Mouse (Mus musculus) liver, embryonic 12.5 days (tissue): ENCODE results near the gene Boc. TPM values are rescaled to one million over a fixed set of nuclear protein-coding genes. Genes with fewer than 3 reads are reported as not detected.

ENCODE experiments used
- ATAC-seq: fragments of 200-750 bp; cut with Nextera tagmentation; 2 replicates; pipeline ENCODE4 v1.8.0; 2017; ENCODE audit warnings: moderate number of reproducible peaks, mild to moderate bottlenecking, moderate library complexity
- H3K27ac ChIP-seq: fragments of 300-500 bp; sonication (generic); 2 replicates; pipeline ENCODE4 v1.5.1; 2016; ENCODE audit warnings: mild to moderate bottlenecking
- H3K27me3 ChIP-seq: fragments of 300-500 bp; sonication (generic); replicated peaks from 2 replicates; pipeline ENCODE4 v1.6.1; 2016; ENCODE audit warnings: mild to moderate bottlenecking, moderate library complexity
- H3K36me3 ChIP-seq: fragments of 300-500 bp; sonication (generic); 2 replicates; pipeline ENCODE4 v1.6.1; 2016; ENCODE audit warnings: mild to moderate bottlenecking, moderate library complexity
- H3K4me1 ChIP-seq: fragments of 300-500 bp; sonication (generic); 2 replicates; pipeline ENCODE4 v1.6.1; 2016
- H3K4me2 ChIP-seq: fragments of 300-500 bp; sonication (generic); 2 replicates; pipeline ENCODE4 v1.6.1; 2016; ENCODE audit warnings: mild to moderate bottlenecking, moderate library complexity
- H3K4me3 ChIP-seq: fragments of 300-500 bp; sonication (generic); 2 replicates; pipeline ENCODE4 v1.5.1; 2016; ENCODE audit warnings: mild to moderate bottlenecking, moderate library complexity
- H3K9ac ChIP-seq: fragments of 300-500 bp; sonication (generic); 2 replicates; pipeline ENCODE4 v1.6.1; 2016; ENCODE audit warnings: mild to moderate bottlenecking, moderate library complexity
- H3K9me3 ChIP-seq: fragments of 300-500 bp; sonication (generic); replicated peaks from 2 replicates; pipeline ENCODE4 v1.6.1; 2016; ENCODE audit warnings: mild to moderate bottlenecking, moderate library complexity
- WGBS: fragments of 180-500 bp; shearing (Covaris S2); methylation state at CpG from one replicate; pipeline ENCODE4 v1.1.7; 2016; ENCODE audit not compliant: insufficient replicate concordance; 5-methylcytosine and 5-hydroxymethylcytosine counted together
- polyA plus RNA-seq: library from polyadenylated mRNA; unstranded; fragments of >200 nt; fragmentation: Nextera tagmentation; extraction: Ambion mirVana; gene quantifications from 2 replicates; pipeline ENCODE4 v1.2.1, GENCODE M21; 2016

The Boc gene
- polyA plus RNA-seq, 1 experiment from 2014 or later, result 1.1 TPM

DNA sequence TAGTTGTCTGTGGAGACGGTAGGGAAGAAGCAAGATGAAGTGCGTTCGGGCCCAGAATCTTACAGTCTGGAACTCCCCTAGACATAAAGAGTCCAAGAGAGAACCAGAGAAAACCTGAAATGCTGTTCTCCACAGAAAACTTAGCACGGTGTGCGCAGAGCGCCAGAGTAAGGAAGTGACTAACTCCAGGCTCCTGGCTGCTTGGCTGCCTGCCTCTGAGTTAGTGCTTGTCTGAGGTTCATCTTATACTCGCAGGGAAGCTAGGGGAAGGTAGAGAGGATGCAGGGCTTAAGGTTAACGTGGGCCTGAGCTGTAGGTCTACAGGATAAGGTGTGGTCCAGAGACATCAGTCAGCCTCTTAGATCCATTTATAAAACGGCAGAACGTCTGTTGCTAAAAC lies 56.9 kb downstream of the Boc start:
- no peak for ATAC-seq
- H3K4me1 ChIP-seq, result no peaks in the 10 kb centered on the region
- H3K4me3 ChIP-seq, result no peak overlapping the region
- WGBS, result 79% methylated on average over 10 of the region's 10 CpGs
- H3K27ac ChIP-seq, result no peak overlapping the region
- H3K4me2 ChIP-seq, result no peak overlapping the region
- H3K27me3 ChIP-seq, result no peaks in the 10 kb centered on the region
- H3K9me3 ChIP-seq, result no peaks in the 10 kb centered on the region
- H3K36me3 ChIP-seq, result 0 out of 2 replicates have a peak, but pooled peaks cover 4% of the 10 kb centered on the region
- no peak overlapping the region for H3K9ac ChIP-seq

- Histone ChIP-seq H3K27ac (no peak overlapping the region), H3K4me3 (no peak overlapping the region), H3K9ac (no peak overlapping the region), H3K36me3 (0 out of 2 replicates have a peak, but pooled peaks cover 4% of the 10 kb centered on the region), H3K4me2 (no peak overlapping the region), H3K27me3 (no peaks in the 10 kb centered on the region), H3K9me3 (no peaks in the 10 kb centered on the region), H3K4me1 (no peaks in the 10 kb centered on the region)
- no peak for ATAC-seq
- WGBS, result 81% methylated on average over 3 of the region's 3 CpGs
Observed at GRCm38 (mm10) chr16:44498447-44498846, 60.2 kb downstream of the Boc start.

GRCm38 (mm10) chr16:44496971-44497464 lies 61.7 kb downstream of the Boc start:
- Histone ChIP-seq H3K27ac (no peak overlapping the region), H3K9me3 (no peaks in the 10 kb centered on the region), H3K4me1 (no peaks in the 10 kb centered on the region), H3K4me3 (no peak overlapping the region), H3K9ac (no peak overlapping the region), H3K4me2 (no peak overlapping the region), H3K27me3 (no peaks in the 10 kb centered on the region), H3K36me3 (0 out of 2 replicates have a peak, but pooled peaks cover 4% of the 10 kb centered on the region)
- WGBS, result 52% methylated on average over 15 of the region's 15 CpGs
- ATAC-seq, result no peak

- H3K4me1 ChIP-seq, result no peaks in the 10 kb centered on the region
- H3K36me3 ChIP-seq, result 0 out of 2 replicates have a peak, but pooled peaks cover 4% of the 10 kb centered on the region
- no peaks in the 10 kb centered on the region for H3K27me3 ChIP-seq
- H3K27ac ChIP-seq, result no peak overlapping the region
- H3K4me2 ChIP-seq, result no peak overlapping the region
- no peak overlapping the region for H3K9ac ChIP-seq
- ATAC-seq, result no peak
- 47% methylated on average over 8 of the region's 8 CpGs for WGBS
- H3K4me3 ChIP-seq, result no peak overlapping the region
- H3K9me3 ChIP-seq, result no peaks in the 10 kb centered on the region
Observed at GRCm38 (mm10) chr16:44494441-44495108, 64.1 kb downstream of the Boc start.

DNA sequence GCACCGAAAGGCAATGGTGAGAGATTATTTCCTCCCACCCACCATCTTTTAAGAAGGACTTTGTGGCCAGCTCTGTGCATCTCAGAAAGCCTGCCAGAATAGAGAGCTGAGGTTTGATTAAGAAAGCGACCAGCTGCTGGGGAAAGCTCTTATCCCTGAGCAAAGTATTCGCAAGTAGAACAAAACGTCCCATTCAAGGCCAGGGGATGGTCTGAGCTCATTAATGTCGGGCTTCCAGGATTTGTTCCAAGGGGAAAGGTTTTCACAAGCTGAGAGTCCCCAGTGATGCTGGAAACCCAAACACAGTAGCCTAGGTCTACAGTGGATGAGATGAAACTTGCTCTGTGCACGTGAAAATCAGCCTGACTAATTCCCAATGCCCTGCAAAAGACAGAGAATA lies 64.8 kb downstream of the Boc start:
- no peaks in the 10 kb centered on the region for H3K9me3 ChIP-seq
- H3K27ac ChIP-seq, result no peak overlapping the region
- no peak overlapping the region for H3K4me3 ChIP-seq
- 61% methylated on average over 6 of the region's 6 CpGs for WGBS
- no peak for ATAC-seq
- H3K27me3 ChIP-seq, result no peaks in the 10 kb centered on the region
- H3K4me1 ChIP-seq, result no peaks in the 10 kb centered on the region
- no peak overlapping the region for H3K4me2 ChIP-seq
- H3K36me3 ChIP-seq, result 0 out of 2 replicates have a peak, but pooled peaks cover 4% of the 10 kb centered on the region
- H3K9ac ChIP-seq, result no peak overlapping the region

- no peaks in the 10 kb centered on the region for H3K27me3 ChIP-seq
- no peak overlapping the region for H3K4me3 ChIP-seq
- H3K27ac ChIP-seq, result no peak overlapping the region
- H3K36me3 ChIP-seq, result no peaks in the 10 kb centered on the region
- no peaks in the 10 kb centered on the region for H3K9me3 ChIP-seq
- no peak overlapping the region for H3K4me2 ChIP-seq
- no peaks in the 10 kb centered on the region for H3K4me1 ChIP-seq
- H3K9ac ChIP-seq, result no peak overlapping the region
- WGBS, result 72% methylated on average over 9 of the region's 9 CpGs
- no peak for ATAC-seq
Observed at GRCm38 (mm10) chr16:44492706-44493105, 66.0 kb downstream of the Boc start.

GRCm38 (mm10) chr16:44492151-44492550 lies 66.5 kb downstream of the Boc start:
- no peak for ATAC-seq
- H3K9ac ChIP-seq, result no peak overlapping the region
- no peak overlapping the region for H3K27ac ChIP-seq
- H3K4me1 ChIP-seq, result no peaks in the 10 kb centered on the region
- no peak overlapping the region for H3K4me3 ChIP-seq
- H3K36me3 ChIP-seq, result no peaks in the 10 kb centered on the region
- 77% methylated on average over 6 of the region's 6 CpGs for WGBS
- H3K4me2 ChIP-seq, result no peak overlapping the region
- no peaks in the 10 kb centered on the region for H3K27me3 ChIP-seq
- no peaks in the 10 kb centered on the region for H3K9me3 ChIP-seq

- Histone ChIP-seq H3K4me3 (no peak overlapping the region), H3K4me1 (no peaks in the 10 kb centered on the region), H3K27me3 (no peaks in the 10 kb centered on the region), H3K9me3 (no peaks in the 10 kb centered on the region), H3K36me3 (no peaks in the 10 kb centered on the region), H3K9ac (no peak overlapping the region), H3K4me2 (no peak overlapping the region), H3K27ac (no peak overlapping the region)
- 70% methylated on average over 9 of the region's 9 CpGs for WGBS
- ATAC-seq, result no peak
Observed at GRCm38 (mm10) chr16:44491051-44491450, 67.6 kb downstream of the Boc start.

DNA sequence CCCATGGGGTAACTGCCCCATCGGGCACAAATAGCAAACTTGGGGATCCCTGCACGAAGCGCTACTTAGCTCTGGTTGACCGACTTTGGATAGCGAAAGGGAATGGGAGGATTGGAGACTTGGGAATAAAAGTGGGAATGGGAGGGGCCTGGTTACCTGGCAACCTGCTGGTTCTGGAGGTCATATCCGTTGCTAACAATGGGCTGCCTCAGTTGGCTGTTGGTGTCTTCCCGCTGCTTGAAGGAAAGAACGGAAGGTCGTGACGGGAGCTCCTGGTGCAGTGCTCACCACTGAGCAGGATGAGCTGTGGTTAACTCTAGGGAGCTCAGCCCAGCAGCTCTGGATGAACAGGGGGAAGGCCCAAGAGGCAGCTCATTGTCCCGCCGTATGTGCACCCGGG lies 71.5 kb downstream of the Boc start:
- 79% methylated on average over 13 of the region's 13 CpGs for WGBS
- no peaks in the 10 kb centered on the region for H3K9me3 ChIP-seq
- peaks cover 2% of the 10 kb centered on the region; the same call in 1 of the 2 replicates for H3K27me3 ChIP-seq
- no peak overlapping the region for H3K9ac ChIP-seq
- no peak overlapping the region for H3K27ac ChIP-seq
- ATAC-seq, result no peak
- H3K4me2 ChIP-seq, result no peak overlapping the region
- H3K36me3 ChIP-seq, result no peaks in the 10 kb centered on the region
- no peaks in the 10 kb centered on the region for H3K4me1 ChIP-seq
- H3K4me3 ChIP-seq, result no peak overlapping the region

- ATAC-seq, result no peak
- H3K9me3 ChIP-seq, result no peaks in the 10 kb centered on the region
- no peak overlapping the region for H3K9ac ChIP-seq
- H3K27me3 ChIP-seq, result peaks cover 6% of the 10 kb centered on the region; the same call in 1 of the 2 replicates
- no peaks in the 10 kb centered on the region for H3K36me3 ChIP-seq
- WGBS, result 77% methylated on average over 9 of the region's 9 CpGs
- H3K4me3 ChIP-seq, result no peak overlapping the region
- no peak overlapping the region for H3K4me2 ChIP-seq
- no peak overlapping the region for H3K27ac ChIP-seq
- H3K4me1 ChIP-seq, result no peaks in the 10 kb centered on the region
Observed at GRCm38 (mm10) chr16:44486612-44487011, 72.1 kb downstream of the Boc start.

- H3K4me3 ChIP-seq, result no peak overlapping the region
- H3K4me1 ChIP-seq, result no peaks in the 10 kb centered on the region
- H3K9me3 ChIP-seq, result no peaks in the 10 kb centered on the region
- 75% methylated on average over 8 of the region's 8 CpGs for WGBS
- H3K27ac ChIP-seq, result no peak overlapping the region
- no peaks in the 10 kb centered on the region for H3K36me3 ChIP-seq
- no peak overlapping the region for H3K9ac ChIP-seq
- H3K27me3 ChIP-seq, result peaks cover 12% of the 10 kb centered on the region; the same call in 1 of the 2 replicates
- no peak overlapping the region for H3K4me2 ChIP-seq
- no peak for ATAC-seq
Observed at GRCm38 (mm10) chr16:44485691-44486090, 73.0 kb downstream of the Boc start.

- WGBS, result 58% methylated on average over 10 of the region's 10 CpGs
Observed at GRCm38 (mm10) chr16:44484831-44485230, 73.9 kb downstream of the Boc start.

More at GRCm38 (mm10) chr16:44484831-44485230, 73.9 kb downstream of the Boc start:
- no peak for ATAC-seq
- Histone ChIP-seq H3K4me3 (no peak overlapping the region), H3K9ac (no peak overlapping the region), H3K4me1 (no peaks in the 10 kb centered on the region), H3K27me3 (peaks cover 14% of the 10 kb centered on the region; the same call in 1 of the 2 replicates), H3K4me2 (no peak overlapping the region), H3K27ac (no peak overlapping the region), H3K36me3 (no peaks in the 10 kb centered on the region), H3K9me3 (no peaks in the 10 kb centered on the region)
